Mouse (Mus musculus) spleen, adult 2 months (tissue): ENCODE data around the gene Trpc4ap. TPM values are rescaled to one million over a fixed set of nuclear protein-coding genes. Genes with fewer than 3 reads are reported as not detected.

Experiments
- DNase-seq, 2 experiments: peaks; one replicate each; pipeline versions ENCODE4 v3.0.0 to v3.0.0-alpha.2; 2012 to 2021; ENCODE audit warnings: low spot score in 2 of 2, low read depth in 1 of 2
- H3K27ac ChIP-seq: fragments of 200-500 bp; 2 replicates; pipeline ENCODE4 v1.5.1; 2012; ENCODE audit warnings: low read length, inconsistent platforms; ENCODE audit not compliant: insufficient read depth
- H3K27me3 ChIP-seq: fragments of 200-500 bp; 2 replicates; pipeline ENCODE4 v1.6.1; 2012; ENCODE audit warnings: mild to moderate bottlenecking, moderate library complexity, low read length, inconsistent platforms; ENCODE audit not compliant: control insufficient read depth, insufficient read depth
- H3K36me3 ChIP-seq: fragments of 200-500 bp; 2 replicates; pipeline ENCODE4 v1.6.1; 2012; ENCODE audit warnings: mild to moderate bottlenecking, low read length, inconsistent platforms; ENCODE audit not compliant: control insufficient read depth, insufficient read depth
- H3K4me1 ChIP-seq: fragments of 200-500 bp; 2 replicates; pipeline ENCODE4 v1.6.1; 2011; ENCODE audit warnings: inconsistent platforms; ENCODE audit not compliant: control insufficient read depth, insufficient read depth, insufficient read length
- H3K4me3 ChIP-seq: fragments of 200-500 bp; 2 replicates; pipeline ENCODE4 v1.5.1; 2011; ENCODE audit warnings: mild to moderate bottlenecking, inconsistent platforms; ENCODE audit not compliant: insufficient read depth, insufficient read length; ENCODE audit errors: extremely low read depth
- CTCF ChIP-seq: fragments of 200-500 bp; IDR thresholded peaks from 2 replicates; pipeline ENCODE4 v1.5.1; 2011; ENCODE audit warnings: mild to moderate bottlenecking, inconsistent platforms; ENCODE audit not compliant: insufficient read depth, insufficient read length, insufficient replicate concordance; ENCODE audit errors: extremely low read depth
- POLR2A ChIP-seq: fragments of 200-500 bp; IDR thresholded peaks from 2 replicates; pipeline ENCODE4 v1.6.1; 2011; ENCODE audit warnings: low read depth, low read length, inconsistent platforms
- WGBS: fragments of 180-500 bp; shearing (Covaris S2); methylation state at CpG from one replicate; pipeline ENCODE4 v1.1.7; 2018; 5-methylcytosine and 5-hydroxymethylcytosine counted together
- polyA plus RNA-seq: library from polyadenylated mRNA; depleted of rRNA; stranded (reverse); fragments of >200 nt; gene quantifications from 2 replicates; pipeline ENCODE4 v1.2.3, GENCODE M21; 2012

Gene Trpc4ap
- polyA plus RNA-seq, 1 experiment: 144 TPM

DNA sequence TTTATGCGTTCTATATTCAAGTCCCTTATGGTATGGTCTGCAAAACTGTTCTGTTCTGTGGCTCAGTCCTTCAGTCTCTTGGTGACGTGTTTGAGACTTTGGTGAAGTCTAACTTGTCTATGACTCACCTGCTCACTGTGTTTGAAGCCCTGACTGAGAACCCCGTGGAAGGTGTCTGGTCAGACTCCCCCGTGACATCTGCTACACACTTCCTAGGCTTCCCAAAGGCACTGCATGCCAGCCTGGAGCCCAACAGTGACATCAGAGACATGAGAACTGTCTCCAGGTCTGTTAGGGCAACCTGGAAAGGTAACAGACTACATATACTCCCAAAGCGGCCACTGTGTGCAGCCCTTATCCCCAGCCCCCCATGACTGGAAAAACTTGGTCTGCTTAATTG, 39.6 kb downstream of the Trpc4ap start:
- TF ChIP-seq POLR2A (no peak), CTCF (no peak)
- H3K36me3 ChIP-seq: peaks cover 52% of the 10 kb centered on the region
- DNase-seq: no peak
- H3K27ac ChIP-seq: no peak overlapping the region
- 94% methylated on average over 5 of the region's 5 CpGs for WGBS
- no peak overlapping the region for H3K4me3 ChIP-seq
- H3K27me3 ChIP-seq: no peaks in the 10 kb centered on the region
- no peaks in the 10 kb centered on the region for H3K4me1 ChIP-seq

DNA sequence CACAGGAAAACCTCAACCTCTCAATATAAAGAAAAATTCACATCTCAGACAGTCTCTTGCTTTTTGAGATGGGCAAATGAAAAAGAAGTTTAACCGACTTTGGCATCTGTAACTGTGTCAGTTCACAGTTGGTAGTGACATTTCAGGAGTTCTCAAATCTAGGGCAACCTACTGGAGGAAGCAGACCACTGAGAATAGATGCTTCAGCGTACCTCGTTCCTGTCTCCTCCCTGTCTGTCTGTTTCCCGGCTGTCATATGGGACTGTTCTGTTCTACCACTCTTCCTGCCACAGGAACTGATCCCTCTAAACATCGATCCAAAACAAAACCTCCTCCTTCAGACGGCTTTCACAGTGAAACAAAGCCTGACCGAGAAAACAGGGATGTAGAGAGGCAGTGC, 46.4 kb downstream of the Trpc4ap start:
- Histone ChIP-seq H3K4me3 (no peak overlapping the region), H3K27me3 (no peaks in the 10 kb centered on the region), H3K36me3 (peaks cover 55% of the 10 kb centered on the region), H3K4me1 (no peaks in the 10 kb centered on the region), H3K27ac (no peak overlapping the region)
- 94% methylated on average over 7 of the region's 7 CpGs for WGBS
- no peak for DNase-seq
- no peak for TF ChIP-seq CTCF
- no peak for TF ChIP-seq POLR2A

DNA sequence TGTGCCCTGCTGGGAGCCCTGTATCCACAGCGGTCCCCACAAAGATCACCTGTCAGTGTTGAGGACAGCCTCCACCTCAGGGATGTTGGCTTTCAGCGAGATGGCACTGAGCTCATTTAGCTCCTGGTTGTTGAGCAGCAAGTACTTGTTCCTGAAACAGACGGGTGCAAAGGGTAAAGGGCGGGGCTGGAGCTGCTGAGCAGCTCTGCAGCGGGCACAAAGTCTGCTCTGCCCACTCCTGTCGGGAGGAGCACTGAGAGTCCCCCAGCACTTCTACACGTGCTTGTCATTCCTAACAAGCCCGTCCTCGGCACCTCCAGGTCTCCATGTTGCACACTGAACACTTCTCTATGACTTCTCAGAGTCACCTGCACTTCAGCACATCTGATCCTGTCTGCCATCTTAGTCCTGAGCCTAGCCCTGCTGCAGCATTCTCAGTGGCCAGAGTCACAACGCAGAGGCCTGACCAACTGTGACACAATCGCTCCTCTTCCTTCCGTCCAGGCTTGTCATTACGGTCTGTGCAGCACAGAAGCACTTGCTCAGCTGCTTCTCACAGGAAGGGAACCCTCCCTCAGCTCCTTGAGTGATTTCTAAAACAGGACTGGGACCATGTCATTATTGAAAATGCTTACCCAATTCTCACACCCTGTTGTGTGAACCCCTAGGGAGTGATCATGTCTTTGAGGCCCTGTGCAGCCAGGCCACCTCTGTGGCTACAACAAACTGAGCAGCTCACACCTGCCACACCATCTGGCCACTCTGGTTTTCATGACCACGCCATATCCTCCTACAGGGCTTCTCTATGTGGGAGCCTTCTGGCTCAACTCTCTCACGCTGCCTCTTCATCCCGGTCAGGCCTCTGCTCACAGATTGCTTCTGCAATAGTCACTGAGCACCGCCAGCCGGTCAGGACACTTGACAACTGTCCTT, 50.4 kb downstream of the Trpc4ap start:
- Histone ChIP-seq H3K27ac (no peak overlapping the region), H3K27me3 (no peaks in the 10 kb centered on the region), H3K36me3 (peaks cover 61% of the 10 kb centered on the region), H3K4me1 (no peaks in the 10 kb centered on the region), H3K4me3 (no peak overlapping the region)
- WGBS: 88% methylated on average over 18 of the region's 18 CpGs
- TF ChIP-seq CTCF (no peak), POLR2A (no peak)
- DNase-seq: no peak

DNA sequence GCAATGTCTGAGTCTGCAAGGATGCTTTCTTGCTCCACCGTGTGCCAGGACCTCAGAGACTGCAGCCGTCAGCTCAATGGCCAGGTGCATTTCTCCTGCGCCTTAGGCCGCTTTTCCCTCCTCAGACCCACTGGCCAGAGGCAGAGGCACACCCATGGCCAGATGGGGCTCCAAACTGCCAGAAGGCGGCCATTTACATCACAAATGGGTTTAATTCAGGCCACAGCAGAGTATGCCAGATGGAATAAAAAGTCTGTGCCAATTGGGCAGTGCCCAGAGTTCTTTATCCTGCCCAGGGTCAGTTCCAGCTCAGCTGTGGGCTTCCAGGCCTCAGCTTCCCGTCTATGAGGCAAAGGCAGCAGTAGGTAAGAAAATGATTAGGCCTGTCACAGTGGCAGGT, 51.5 kb downstream of the Trpc4ap start:
- Histone ChIP-seq H3K27ac (no peak overlapping the region), H3K27me3 (no peaks in the 10 kb centered on the region), H3K4me1 (no peaks in the 10 kb centered on the region), H3K4me3 (no peak overlapping the region), H3K36me3 (peaks cover 60% of the 10 kb centered on the region)
- 97% methylated on average over 6 of the region's 6 CpGs for WGBS
- DNase-seq: no peak
- TF ChIP-seq POLR2A (no peak), CTCF (no peak)

DNA sequence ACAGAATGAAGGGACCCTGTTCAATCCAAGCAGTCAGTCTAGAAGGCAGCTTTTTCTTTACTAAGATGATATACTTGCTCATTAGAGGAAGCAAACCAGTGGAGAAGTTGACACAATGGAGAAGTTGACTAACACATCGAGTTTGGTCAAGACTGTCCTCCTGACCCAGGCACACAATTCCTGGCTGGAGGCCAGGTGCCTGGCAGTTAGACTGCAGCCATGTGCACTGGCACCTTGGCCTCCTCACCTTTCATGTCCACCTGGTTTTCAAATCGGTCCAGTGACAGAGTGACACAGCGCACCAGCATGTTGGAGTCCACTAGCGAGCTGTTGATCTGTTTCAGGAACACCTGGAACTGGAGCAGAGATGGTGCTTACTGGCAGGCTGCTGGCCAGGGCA, 54.8 kb downstream of the Trpc4ap start:
- Histone ChIP-seq H3K27ac (no peak overlapping the region), H3K27me3 (no peaks in the 10 kb centered on the region), H3K4me3 (no peak overlapping the region), H3K36me3 (peaks cover 63% of the 10 kb centered on the region), H3K4me1 (no peaks in the 10 kb centered on the region)
- DNase-seq: no peak
- no peak for TF ChIP-seq CTCF
- no peak for TF ChIP-seq POLR2A
- 87% methylated on average over 4 of the region's 4 CpGs for WGBS

DNA sequence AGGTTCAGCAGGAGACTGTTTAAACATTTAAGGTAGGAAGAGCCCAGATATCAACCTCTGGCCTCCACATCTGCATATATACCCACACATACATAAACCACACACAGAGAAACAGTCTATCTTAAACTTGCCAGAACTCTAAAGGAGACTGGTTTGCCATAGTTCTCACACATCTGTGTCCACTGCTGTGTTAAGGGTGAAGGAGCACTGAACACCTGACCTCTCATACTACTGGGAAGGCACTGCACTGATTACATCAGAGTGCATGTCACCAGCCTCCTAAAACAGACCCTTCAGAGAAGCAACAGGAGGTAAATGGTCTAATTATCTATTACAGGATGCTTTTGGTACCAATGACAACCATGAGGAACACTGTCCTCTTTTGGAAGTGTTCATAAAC, 55.3 kb downstream of the Trpc4ap start:
- TF ChIP-seq CTCF: no peak
- no peak for TF ChIP-seq POLR2A
- Histone ChIP-seq H3K4me1 (no peaks in the 10 kb centered on the region), H3K4me3 (no peak overlapping the region), H3K27me3 (no peaks in the 10 kb centered on the region), H3K36me3 (peaks cover 64% of the 10 kb centered on the region), H3K27ac (no peak overlapping the region)
- no peak for DNase-seq

DNA sequence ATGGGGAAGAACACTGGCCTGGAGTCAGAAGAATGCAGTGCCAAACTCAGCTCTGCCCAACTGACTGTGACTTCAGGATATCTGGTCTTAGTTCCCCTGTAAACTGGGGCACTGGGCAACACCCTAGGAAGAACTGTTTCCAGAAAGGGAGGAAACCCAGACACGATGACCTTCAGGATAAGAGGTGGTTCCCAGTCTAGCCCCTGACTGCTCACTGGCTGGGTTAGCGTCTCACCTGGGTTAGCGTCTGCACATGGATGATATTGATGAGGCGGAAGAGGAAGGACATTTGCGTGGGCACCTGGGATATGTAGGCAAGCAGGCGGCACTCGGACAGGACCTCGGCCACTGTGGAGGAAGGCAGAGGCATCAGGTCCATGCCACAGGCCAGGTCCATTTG, 56.2 kb downstream of the Trpc4ap start:
- no peak for DNase-seq
- H3K27me3 ChIP-seq: no peaks in the 10 kb centered on the region
- no peaks in the 10 kb centered on the region for H3K4me1 ChIP-seq
- H3K36me3 ChIP-seq: peaks cover 58% of the 10 kb centered on the region
- H3K27ac ChIP-seq: no peak overlapping the region
- 93% methylated on average over 8 of the region's 8 CpGs for WGBS
- TF ChIP-seq CTCF (no peak), POLR2A (no peak)
- no peak overlapping the region for H3K4me3 ChIP-seq
